Mouse (Mus musculus): ENCODE measurements at regions not wholly inside any gene's neighbourhood (a gene's known extent, or its start where the extent isn't known, plus 50 kb on each side); places are given as distances from the start of the nearest gene placed in this dataset.

- no peak for DNase-seq
Measured at GRCm38 (mm10) chr2:8115891-8116290, 606.5 kb upstream of the Celf2 start.

- no peak for DNase-seq
Measured at GRCm38 (mm10) chr2:8112361-8113073, 603.2 kb upstream of the Celf2 start.

GRCm38 (mm10) chr2:8094157-8094556 lies 584.8 kb upstream of the Celf2 start:
- no peak for DNase-seq

- no peak for DNase-seq
Measured at GRCm38 (mm10) chr2:8067901-8068300, 558.5 kb upstream of the Celf2 start.

GRCm38 (mm10) chr2:8061687-8062086 lies 552.3 kb upstream of the Celf2 start:
- no peak for DNase-seq

GRCm38 (mm10) chr2:8029212-8029611 lies 519.8 kb upstream of the Celf2 start:
- no peak for DNase-seq

GRCm38 (mm10) chr2:8027571-8027970 lies 518.2 kb upstream of the Celf2 start:
- DNase-seq = no peak

GRCm38 (mm10) chr2:8026648-8027047 lies 517.3 kb upstream of the Celf2 start:
- no peak for DNase-seq

- DNase-seq = no peak
Measured at GRCm38 (mm10) chr2:8022651-8023050, 513.3 kb upstream of the Celf2 start.

GRCm38 (mm10) chr2:8022043-8022442 lies 512.7 kb upstream of the Celf2 start:
- no peak for DNase-seq

- DNase-seq = no peak
Measured at GRCm38 (mm10) chr2:8012826-8013225, 503.5 kb upstream of the Celf2 start.

- no peak for DNase-seq
Measured at GRCm38 (mm10) chr2:7999444-7999843, 490.1 kb upstream of the Celf2 start.

- no peak for DNase-seq
Measured at GRCm38 (mm10) chr2:7974471-7974870, 465.1 kb upstream of the Celf2 start.

GRCm38 (mm10) chr2:7963456-7963855 lies 454.1 kb upstream of the Celf2 start:
- DNase-seq = no peak

- DNase-seq = no peak
Measured at GRCm38 (mm10) chr2:7954210-7954609, 444.8 kb upstream of the Celf2 start.

- no peak for DNase-seq
Measured at GRCm38 (mm10) chr2:7952846-7953245, 443.5 kb upstream of the Celf2 start.

GRCm38 (mm10) chr2:7944946-7945345 lies 435.6 kb upstream of the Celf2 start:
- DNase-seq = peak in 1 of 2 experiments; percentile 0

GRCm38 (mm10) chr2:7933617-7934016 lies 424.3 kb upstream of the Celf2 start:
- DNase-seq = no peak

GRCm38 (mm10) chr2:7906271-7906670 lies 396.9 kb upstream of the Celf2 start:
- no peak for DNase-seq

GRCm38 (mm10) chr2:7893787-7894186 lies 384.4 kb upstream of the Celf2 start:
- DNase-seq = no peak
